Mouse (Mus musculus) liver, postnatal 0 days (tissue): ENCODE results near the gene Slc39a13. TPM values are rescaled to one million over a fixed set of nuclear protein-coding genes. Genes with fewer than 3 reads are reported as not detected.

ENCODE experiments used
- ATAC-seq: fragments of 200-750 bp; cut with Nextera tagmentation; 2 replicates; pipeline ENCODE4 v1.8.0; 2017; ENCODE audit warnings: mild to moderate bottlenecking, moderate library complexity
- DNase-seq: peaks from one replicate; pipeline ENCODE4 v3.0.0-alpha.2; 2016
- H3K27ac ChIP-seq: fragments of 300-500 bp; sonication (generic); 2 replicates; pipeline ENCODE4 v1.5.1; 2014; ENCODE audit warnings: antibody characterized with exemption, moderate library complexity, mild to moderate bottlenecking, low read depth
- H3K27me3 ChIP-seq: fragments of 300-500 bp; sonication (generic); 2 replicates; pipeline ENCODE4 v1.6.1; 2014; ENCODE audit warnings: low read length, control low read depth, mixed read lengths; ENCODE audit not compliant: insufficient read depth
- H3K36me3 ChIP-seq: fragments of 300-500 bp; sonication (generic); replicated peaks from 2 replicates; pipeline ENCODE4 v1.6.1; 2014; ENCODE audit warnings: mild to moderate bottlenecking, control low read depth, low read length, moderate library complexity, mixed read lengths; ENCODE audit not compliant: insufficient read depth
- H3K4me1 ChIP-seq: fragments of 300-500 bp; sonication (generic); 2 replicates; pipeline ENCODE4 v1.6.1; 2014; ENCODE audit warnings: antibody characterized with exemption, mild to moderate bottlenecking, control low read depth; ENCODE audit not compliant: insufficient read depth
- H3K4me2 ChIP-seq: fragments of 300-500 bp; sonication (generic); 2 replicates; pipeline ENCODE4 v1.6.1; 2014; ENCODE audit warnings: low read depth, mild to moderate bottlenecking, low read length, moderate library complexity, mixed read lengths
- H3K4me3 ChIP-seq: fragments of 300-500 bp; sonication (generic); 2 replicates; pipeline ENCODE4 v1.5.1; 2014; ENCODE audit warnings: low read depth, low read length
- H3K9ac ChIP-seq: fragments of 300-500 bp; sonication (generic); replicated peaks from 2 replicates; pipeline ENCODE4 v1.6.1; 2014; ENCODE audit warnings: mild to moderate bottlenecking, moderate library complexity
- H3K9me3 ChIP-seq: fragments of 300-500 bp; sonication (generic); 2 replicates; pipeline ENCODE4 v1.6.1; 2016; ENCODE audit warnings: mild to moderate bottlenecking, control low read depth, low read length, mixed read lengths
- CTCF ChIP-seq: sonication (generic); IDR thresholded peaks from 2 replicates; pipeline ENCODE4 v1.5.1; 2016; ENCODE audit warnings: antibody characterized with exemption, low read depth
- EP300 ChIP-seq: IDR thresholded peaks from 2 replicates; pipeline ENCODE4 v1.6.1; 2016; ENCODE audit warnings: antibody characterized with exemption, low read depth, mild to moderate bottlenecking
- WGBS: fragments of 180-500 bp; shearing (Covaris S2); extraction: QIAGEN DNeasy Blood & Tissue Kit; methylation state at CpG from one replicate; pipeline ENCODE4 v1.1.7; 2014; ENCODE audit not compliant: insufficient replicate concordance; 5-methylcytosine and 5-hydroxymethylcytosine counted together
- polyA plus RNA-seq: library from polyadenylated mRNA; unstranded; fragments of >200 nt; fragmentation: Nextera tagmentation; extraction: Ambion mirVana; gene quantifications from 2 replicates; pipeline ENCODE4 v1.2.1, GENCODE M21; 2015

Slc39a13 gene
- polyA plus RNA-seq, 1 experiment from 2014 or later = 7.2 TPM

GRCm38 (mm10) chr2:91064211-91064610 is 6.0 kb downstream of the Slc39a13 start:
- H3K27me3 ChIP-seq = no peaks in the 10 kb centered on the region
- TF ChIP-seq EP300 (no peak), CTCF (peak; percentile 22; the same call in 1 of the 2 replicates)
- H3K9me3 ChIP-seq = no peaks in the 10 kb centered on the region
- H3K4me2 ChIP-seq = no peak overlapping the region
- H3K9ac ChIP-seq = no peak overlapping the region
- DNase-seq (no peak), ATAC-seq (no peak)
- no peak overlapping the region for H3K4me3 ChIP-seq
- peaks cover 16% of the 10 kb centered on the region for H3K4me1 ChIP-seq
- H3K27ac ChIP-seq = no peak overlapping the region
- peaks cover 38% of the 10 kb centered on the region for H3K36me3 ChIP-seq
- 87% methylated on average over 6 of the region's 6 CpGs for WGBS

- DNase-seq (no peak), ATAC-seq (no peak)
- H3K27me3 ChIP-seq = no peaks in the 10 kb centered on the region
- peaks cover 7% of the 10 kb centered on the region; the same call in 1 of the 2 replicates for H3K4me1 ChIP-seq
- WGBS = 90% methylated on average over 16 of the region's 16 CpGs
- no peak for TF ChIP-seq EP300
- TF ChIP-seq CTCF = no peak
- no peak overlapping the region for H3K27ac ChIP-seq
- H3K4me2 ChIP-seq = no peak overlapping the region
- no peaks in the 10 kb centered on the region for H3K9me3 ChIP-seq
- peaks cover 49% of the 10 kb centered on the region for H3K36me3 ChIP-seq
- no peak overlapping the region for H3K9ac ChIP-seq
- no peak overlapping the region for H3K4me3 ChIP-seq
Measured at GRCm38 (mm10) chr2:91062779-91063606, 7.2 kb downstream of the Slc39a13 start.

- WGBS = 80% methylated on average over 6 of the region's 6 CpGs
- Histone ChIP-seq H3K27me3 (no peaks in the 10 kb centered on the region), H3K27ac (no peak overlapping the region), H3K9ac (no peak overlapping the region), H3K4me3 (no peak overlapping the region), H3K9me3 (no peaks in the 10 kb centered on the region), H3K36me3 (peaks cover 59% of the 10 kb centered on the region), H3K4me1 (peaks cover 7% of the 10 kb centered on the region; the same call in 1 of the 2 replicates), H3K4me2 (no peak overlapping the region)
- ATAC-seq = no peak
- TF ChIP-seq CTCF (no peak), EP300 (no peak)
- DNase-seq = no peak
Measured at GRCm38 (mm10) chr2:91061849-91062481, 8.3 kb downstream of the Slc39a13 start.

- no peak overlapping the region for H3K4me3 ChIP-seq
- H3K4me2 ChIP-seq = no peak overlapping the region
- DNase-seq (peak; percentile 50), ATAC-seq (peak; percentile 90)
- 67% methylated on average over 10 of the region's 10 CpGs for WGBS
- TF ChIP-seq EP300 (0 out of 2 replicates have a peak, but pooled peaks have one; percentile 53), CTCF (peak; percentile 77)
- H3K27ac ChIP-seq = peak overlapping the region; percentile 30
- peaks cover 71% of the 10 kb centered on the region for H3K36me3 ChIP-seq
- no peaks in the 10 kb centered on the region for H3K27me3 ChIP-seq
- H3K9me3 ChIP-seq = no peaks in the 10 kb centered on the region
- H3K4me1 ChIP-seq = peaks cover 7% of the 10 kb centered on the region; the same call in 1 of the 2 replicates
- no peak overlapping the region; the same call in 1 of the 2 replicates for H3K9ac ChIP-seq
Measured at GRCm38 (mm10) chr2:91060544-91061355, 9.5 kb downstream of the Slc39a13 start.

- DNase-seq (no peak), ATAC-seq (no peak)
- Histone ChIP-seq H3K27me3 (no peaks in the 10 kb centered on the region), H3K27ac (no peak overlapping the region), H3K36me3 (peaks cover 71% of the 10 kb centered on the region), H3K4me2 (no peak overlapping the region), H3K4me3 (no peak overlapping the region), H3K9ac (no peak overlapping the region), H3K9me3 (no peaks in the 10 kb centered on the region), H3K4me1 (peaks cover 18% of the 10 kb centered on the region)
- TF ChIP-seq CTCF (no peak), EP300 (no peak)
- 85% methylated on average over 2 of the region's 2 CpGs for WGBS
Measured at GRCm38 (mm10) chr2:91059376-91059775, 10.8 kb downstream of the Slc39a13 start.

- Histone ChIP-seq H3K4me1 (peaks cover 18% of the 10 kb centered on the region), H3K27me3 (no peaks in the 10 kb centered on the region), H3K27ac (no peak overlapping the region), H3K36me3 (peaks cover 65% of the 10 kb centered on the region), H3K4me3 (no peak overlapping the region), H3K9me3 (no peaks in the 10 kb centered on the region), H3K4me2 (no peak overlapping the region), H3K9ac (no peak overlapping the region)
- ATAC-seq (no peak), DNase-seq (no peak)
- WGBS = 97% methylated on average over 5 of the region's 5 CpGs
- TF ChIP-seq CTCF (no peak), EP300 (no peak)
Measured at GRCm38 (mm10) chr2:91058435-91058834, 11.8 kb downstream of the Slc39a13 start.
